Mouse (Mus musculus) embryonic fibroblast, embryonic 13.5 days (primary cell): ENCODE data around the gene Mpzl2.

Source experiments
- CTCF ChIP-seq: IDR thresholded peaks from 2 replicates; pipeline ENCODE4 v1.5.1; 2011; ENCODE audit warnings: mild to moderate bottlenecking, control low read depth, low read length, moderate library complexity, borderline replicate concordance; ENCODE audit not compliant: insufficient read depth
- POLR2A ChIP-seq: IDR thresholded peaks from 2 replicates; pipeline ENCODE4 v1.6.1; 2011; ENCODE audit warnings: low read depth, mild to moderate bottlenecking, control low read depth, low read length, moderate library complexity

DNA sequence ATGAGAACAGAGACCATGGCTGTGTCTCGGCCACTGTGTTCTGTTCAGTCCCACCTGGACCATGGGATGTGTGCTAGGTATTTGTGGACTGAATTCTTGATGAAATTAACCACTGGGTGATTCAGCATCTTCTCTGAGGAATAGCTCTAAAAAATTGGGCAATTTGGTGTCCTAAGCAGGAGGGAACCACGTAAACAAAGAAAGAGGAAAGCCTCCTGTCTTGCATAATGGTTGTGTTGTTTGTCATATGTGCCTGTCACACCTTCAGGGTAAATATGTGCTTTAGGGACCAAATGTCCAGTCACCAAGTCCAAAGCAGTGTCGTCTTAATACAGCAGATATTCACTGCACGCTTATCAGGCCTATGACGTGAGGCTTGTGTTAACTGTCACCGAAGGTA is 24.8 kb downstream of the Mpzl2 start:
- TF ChIP-seq POLR2A (no peak), CTCF (no peak)
